Mouse (Mus musculus): ENCODE data around the gene Skap2.
A peak's percentile ranks its signal among the peaks of the same experiment; 100 is the strongest.

Skap2 gene

GRCm38 (mm10) chr6:51849561-51849960 lies 162.8 kb downstream of the Skap2 start:
- DNase-seq (ENCODE audit: low read depth, low spot score) = no peak

- DNase-seq (ENCODE audit: low read depth, low spot score) = no peak
Observed at GRCm38 (mm10) chr6:51844106-51844505, 168.2 kb downstream of the Skap2 start.

GRCm38 (mm10) chr6:51843081-51843480 lies 169.3 kb downstream of the Skap2 start:
- DNase-seq (ENCODE audit: low read depth, low spot score) = no peak

- DNase-seq (ENCODE audit: low read depth, low spot score) = peak; percentile 56
Observed at GRCm38 (mm10) chr6:51838177-51838576, 174.2 kb downstream of the Skap2 start.

GRCm38 (mm10) chr6:51833362-51833761 lies 179.0 kb downstream of the Skap2 start:
- no peak for DNase-seq (ENCODE audit: low read depth, low spot score)

- DNase-seq (ENCODE audit: low read depth, low spot score) = no peak
Observed at GRCm38 (mm10) chr6:51825621-51826021, 186.7 kb downstream of the Skap2 start.

- no peak for DNase-seq (ENCODE audit: low read depth, low spot score)
Observed at GRCm38 (mm10) chr6:51824136-51824830, 188.1 kb downstream of the Skap2 start.

- no peak for DNase-seq (ENCODE audit: low read depth, low spot score)
Observed at GRCm38 (mm10) chr6:51822049-51822448, 190.3 kb downstream of the Skap2 start.

GRCm38 (mm10) chr6:51820853-51821252 lies 191.5 kb downstream of the Skap2 start:
- no peak for DNase-seq (ENCODE audit: low read depth, low spot score)

GRCm38 (mm10) chr6:51816892-51817621 lies 195.3 kb downstream of the Skap2 start:
- DNase-seq (ENCODE audit: low read depth, low spot score) = no peak

- no peak for DNase-seq (ENCODE audit: low read depth, low spot score)
Observed at GRCm38 (mm10) chr6:51810906-51811305, 201.4 kb downstream of the Skap2 start.

GRCm38 (mm10) chr6:51809164-51809824 lies 203.1 kb downstream of the Skap2 start:
- no peak for DNase-seq (ENCODE audit: low read depth, low spot score)

- peak; percentile 64 for DNase-seq (ENCODE audit: low read depth, low spot score)
Observed at GRCm38 (mm10) chr6:51808011-51808410, 204.3 kb downstream of the Skap2 start.

Data from ES-CJ7 (cell line).